Mouse (Mus musculus) MEL (cell line): ENCODE data around the gene Fmo6. TPM values are rescaled to one million over a fixed set of nuclear protein-coding genes. Genes with fewer than 3 reads are reported as not detected.

ENCODE experiments used
- DNase-seq: peaks from one replicate; pipeline ENCODE4 v3.0.0; 2011; ENCODE audit warnings: low read depth, low spot score
- H3K27ac ChIP-seq: 2 replicates; pipeline ENCODE4 v1.5.1; 2012; ENCODE audit warnings: low read depth, mild to moderate bottlenecking, control low read depth, low read length, moderate library complexity; ENCODE audit not compliant: control insufficient read depth
- H3K27me3 ChIP-seq, 2 experiments: fragments of 150-350 bp in 1 of 2; sonication (generic) in 1 of 2; 2 replicates each; pipeline ENCODE4 v1.6.1; 2012; ENCODE audit warnings: low read length in 2 of 2, mild to moderate bottlenecking in 2 of 2, improper control_type of control experiment in 1 of 2, moderate library complexity in 1 of 2; ENCODE audit not compliant: insufficient read depth in 2 of 2, control insufficient read depth in 1 of 2
- H3K36me3 ChIP-seq, 2 experiments: 2 replicates each; pipeline ENCODE4 v1.6.1; 2012 to 2014; ENCODE audit warnings: low read length in 2 of 2, improper control_type of control experiment in 1 of 2, inconsistent platforms in 1 of 2, mild to moderate bottlenecking in 1 of 2; ENCODE audit not compliant: insufficient read depth in 2 of 2, control insufficient read depth in 1 of 2
- H3K4me1 ChIP-seq, 2 experiments: fragments of 150-350 bp in 1 of 2; sonication (generic) in 1 of 2; 2 replicates each; pipeline ENCODE4 v1.6.1; 2012; ENCODE audit warnings: low read length in 2 of 2, improper control_type of control experiment in 1 of 2, mild to moderate bottlenecking in 1 of 2; ENCODE audit not compliant: insufficient read depth in 2 of 2, control insufficient read depth in 1 of 2
- H3K4me3 ChIP-seq, 2 experiments: fragments of 150-350 bp in 1 of 2; sonication (generic) in 1 of 2; 2 replicates each; pipeline ENCODE4 v1.5.1; 2012; ENCODE audit warnings: low read depth in 2 of 2, low read length in 2 of 2, mild to moderate bottlenecking in 2 of 2, moderate library complexity in 2 of 2, control low read depth in 1 of 2, improper control_type of control experiment in 1 of 2; ENCODE audit not compliant: control insufficient read depth in 1 of 2, insufficient read depth in 1 of 2
- H3K79me2 ChIP-seq: 2 replicates; pipeline ENCODE4 v1.6.1; 2012; ENCODE audit warnings: mild to moderate bottlenecking, low read length, moderate library complexity; ENCODE audit not compliant: control insufficient read depth, poor library complexity, insufficient read depth
- H3K9ac ChIP-seq: 2 replicates; pipeline ENCODE4 v1.6.1; 2012; ENCODE audit warnings: low read depth, mild to moderate bottlenecking, control low read depth, low read length, moderate library complexity; ENCODE audit not compliant: control insufficient read depth, poor library complexity, severe bottlenecking
- H3K9me3 ChIP-seq: fragments of 150-350 bp; sonication (generic); replicated peaks from 2 replicates; pipeline ENCODE4 v1.6.1; 2012; ENCODE audit warnings: mild to moderate bottlenecking, low read length, improper control_type of control experiment, moderate library complexity; ENCODE audit not compliant: insufficient read depth
- BHLHE40 ChIP-seq: IDR thresholded peaks from 2 replicates; pipeline ENCODE4 v1.6.1; 2012; ENCODE audit warnings: low read depth, mild to moderate bottlenecking, inconsistent platforms, low read length, improper control_type of control experiment, borderline replicate concordance
- ELF1 ChIP-seq: IDR thresholded peaks from 2 replicates; pipeline ENCODE4 v1.6.1; 2014; ENCODE audit warnings: low read depth, mild to moderate bottlenecking, inconsistent platforms, low read length, improper control_type of control experiment, moderate library complexity
- ETS1 ChIP-seq: IDR thresholded peaks from 2 replicates; pipeline ENCODE4 v1.6.1; 2012; ENCODE audit warnings: low read depth, mild to moderate bottlenecking, inconsistent platforms, low read length, improper control_type of control experiment, moderate library complexity
- GATA1 ChIP-seq: IDR thresholded peaks from 2 replicates; pipeline ENCODE4 v1.6.1; 2011; ENCODE audit warnings: low read depth, low read length, improper control_type of control experiment
- MAZ ChIP-seq: IDR thresholded peaks from 2 replicates; pipeline ENCODE4 v1.6.1; 2012; ENCODE audit warnings: low read depth, mild to moderate bottlenecking, inconsistent platforms, low read length, improper control_type of control experiment
- MYC ChIP-seq: IDR thresholded peaks from 2 replicates; pipeline ENCODE4 v1.6.1; 2011; ENCODE audit warnings: low read depth, mild to moderate bottlenecking, low read length, improper control_type of control experiment, moderate library complexity
- NRF1 ChIP-seq: IDR thresholded peaks from 2 replicates; pipeline ENCODE4 v1.6.1; 2014; ENCODE audit warnings: low read depth, mild to moderate bottlenecking, inconsistent platforms, low read length, improper control_type of control experiment, moderate library complexity; ENCODE audit not compliant: poor library complexity, insufficient read depth, severe bottlenecking
- POLR2A ChIP-seq, 2 experiments: IDR thresholded peaks; 2 replicates each; pipeline ENCODE4 v1.6.1; 2011 to 2012; ENCODE audit warnings: low read length in 2 of 2, mild to moderate bottlenecking in 2 of 2, control low read depth in 1 of 2, improper control_type of control experiment in 1 of 2, low read depth in 1 of 2, moderate library complexity in 1 of 2; ENCODE audit not compliant: control insufficient read depth in 1 of 2, insufficient read depth in 1 of 2, poor library complexity in 1 of 2
- POLR2AphosphoS2 ChIP-seq: IDR thresholded peaks from 2 replicates; pipeline ENCODE4 v1.6.1; 2011; ENCODE audit warnings: low read length, improper control_type of control experiment
- RCOR1 ChIP-seq: IDR thresholded peaks from 2 replicates; pipeline ENCODE4 v1.6.1; 2012; ENCODE audit warnings: low read depth, mild to moderate bottlenecking, inconsistent platforms, low read length, improper control_type of control experiment
- SMC3 ChIP-seq: IDR thresholded peaks from 2 replicates; pipeline ENCODE4 v1.6.1; 2011; ENCODE audit warnings: low read depth, low read length, improper control_type of control experiment
- TAL1 ChIP-seq: IDR thresholded peaks from 2 replicates; pipeline ENCODE4 v1.6.1; 2012; ENCODE audit warnings: mild to moderate bottlenecking, inconsistent platforms, low read length, moderate library complexity, mixed read lengths
- TCF12 ChIP-seq: IDR thresholded peaks from 2 replicates; pipeline ENCODE4 v1.6.1; 2014; ENCODE audit warnings: low read depth, mild to moderate bottlenecking, inconsistent platforms, low read length, improper control_type of control experiment, moderate library complexity
- UBTF ChIP-seq: IDR thresholded peaks from 2 replicates; pipeline ENCODE4 v1.6.1; 2012; ENCODE audit warnings: low read depth, mild to moderate bottlenecking, inconsistent platforms, low read length, improper control_type of control experiment, moderate library complexity, borderline replicate concordance; ENCODE audit not compliant: insufficient read depth
- USF1 ChIP-seq: IDR thresholded peaks from 2 replicates; pipeline ENCODE4 v1.6.1; 2014; ENCODE audit warnings: low read depth, mild to moderate bottlenecking, inconsistent platforms, low read length, improper control_type of control experiment, moderate library complexity
- ZC3H11A ChIP-seq: IDR thresholded peaks from 2 replicates; pipeline ENCODE4 v1.6.1; 2012; ENCODE audit warnings: low read depth, mild to moderate bottlenecking, inconsistent platforms, low read length, improper control_type of control experiment
- ZNF384 ChIP-seq: IDR thresholded peaks from 2 replicates; pipeline ENCODE4 v1.6.1; 2012; ENCODE audit warnings: low read depth, mild to moderate bottlenecking, inconsistent platforms, low read length, improper control_type of control experiment
- polyA plus RNA-seq, 2 experiments: library from polyadenylated mRNA; stranded (reverse) in 1 of 2; unstranded in 1 of 2; fragments of >175 nt in 1 of 2; fragments of >200 nt in 1 of 2; gene quantifications; 2 replicates each; pipeline versions ENCODE4 v1.2.1 to v1.2.4; 2012; ENCODE audit warnings: low replicate concordance in 2 of 2, low read depth in 1 of 2; ENCODE audit not compliant: insufficient read length in 2 of 2, insufficient read depth in 1 of 2, missing spikeins in 1 of 2
- total RNA-seq: library from RNA; depleted of rRNA; stranded (reverse); fragments of 300-350 nt; gene quantifications from 2 replicates; pipeline ENCODE4 v1.2.3, GENCODE M21; 2012

The Fmo6 gene
- total and polyA plus RNA-seq, 3 experiments: not detected

- no peak for TF ChIP-seq ZNF384
- TF ChIP-seq ZC3H11A: no peak
- TF ChIP-seq POLR2AphosphoS2: no peak
- TF ChIP-seq SMC3: no peak
- no peak for TF ChIP-seq RCOR1
- no peak for TF ChIP-seq MYC
- TF ChIP-seq USF1: no peak
- TF ChIP-seq MAZ: no peak
- TF ChIP-seq BHLHE40: no peak
- no peak for TF ChIP-seq UBTF
- no peak for TF ChIP-seq POLR2A (IDR thresholded peaks at IDR 0.05; ENCODE audit: control insufficient read depth in 1 of 2, insufficient read depth in 1 of 2, low read depth in 1 of 2, low read length in 2 of 2, poor library complexity in 1 of 2)
- Histone ChIP-seq H3K9ac (no peak overlapping the region), H3K4me3 (no peak overlapping the region), H3K27me3 (peaks cover 0 to under 1% of the 10 kb centered on the region in 2 experiments; a peak in 1 of 4 replicates), H3K79me2 (no peaks in the 10 kb centered on the region), H3K27ac (no peak overlapping the region), H3K36me3 (no peaks in the 10 kb centered on the region), H3K9me3 (no peaks in the 10 kb centered on the region), H3K4me1 (no peaks in the 10 kb centered on the region)
- DNase-seq: no peak
These were observed 8.2 kb downstream of the Fmo6 start for GRCm38 (mm10) chr1:162929146-162929545.

- Histone ChIP-seq H3K27me3 (peaks cover 0 to 1% of the 10 kb centered on the region in 2 experiments; a peak in 1 of 4 replicates), H3K9me3 (no peaks in the 10 kb centered on the region), H3K4me1 (no peaks in the 10 kb centered on the region), H3K36me3 (no peaks in the 10 kb centered on the region), H3K9ac (no peak overlapping the region), H3K27ac (no peak overlapping the region), H3K79me2 (no peaks in the 10 kb centered on the region), H3K4me3 (no peak overlapping the region)
- no peak for TF ChIP-seq TAL1
- no peak for TF ChIP-seq UBTF
- TF ChIP-seq ETS1: no peak
- no peak for TF ChIP-seq NRF1
- TF ChIP-seq GATA1: no peak
- TF ChIP-seq ELF1: no peak
- TF ChIP-seq TCF12: no peak
- TF ChIP-seq ZC3H11A: no peak
- no peak for DNase-seq
These were observed 12.2 kb downstream of the Fmo6 start for GRCm38 (mm10) chr1:162925121-162925520.
